Mouse (Mus musculus): ENCODE results near the gene Pafah1b1. TPM values are rescaled to one million over a fixed set of nuclear protein-coding genes. Genes with fewer than 3 reads are reported as not detected.

The Pafah1b1 gene
- total and polyA plus RNA-seq, 2 experiments, result 8.1 to 40.6 TPM

DNA sequence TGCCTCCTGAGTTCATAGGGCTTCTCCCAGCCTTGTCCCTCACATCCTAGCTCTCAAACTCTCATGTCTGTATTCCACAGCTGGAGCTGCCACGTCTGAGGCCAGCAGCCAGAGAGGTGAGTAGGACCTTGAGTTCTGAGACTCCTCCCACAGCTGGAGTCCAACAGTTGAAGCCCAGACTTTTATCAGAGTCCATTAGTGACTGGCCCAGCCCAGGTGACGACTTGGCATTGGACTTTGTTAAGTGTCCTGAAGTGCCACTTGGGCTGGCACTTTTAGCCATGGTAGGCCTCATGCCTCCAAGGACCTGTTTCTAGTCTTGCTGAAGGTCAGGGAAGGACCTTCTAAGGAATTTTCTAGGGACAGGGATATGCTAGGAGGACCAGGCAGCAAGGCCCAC lies 32.2 kb upstream of the Pafah1b1 start:
- Histone ChIP-seq H3K36me3 (ENCODE audit: control insufficient read depth, insufficient read depth, low read length) (no peaks in the 10 kb centered on the region), H3K4me1 (ENCODE audit: control insufficient read depth, insufficient read depth, low read length) (peaks cover 5% of the 10 kb centered on the region), H3K9ac (ENCODE audit: low read depth, low read length) (no peak overlapping the region), H3K4me3 (ENCODE audit: insufficient read depth, low read depth, low read length) (no peak overlapping the region), H3K79me2 (ENCODE audit: control insufficient read depth, insufficient read depth, low read length) (no peaks in the 10 kb centered on the region), H3K27me3 (ENCODE audit: control insufficient read depth, insufficient read depth, low read length) (no peaks in the 10 kb centered on the region), H3K27ac (replicated peaks; ENCODE audit: insufficient read depth, low read depth, low read length) (no peak overlapping the region)
- DNase-seq (ENCODE audit: extremely low read depth, low read depth, low spot score), result peak; percentile 88
- 19% methylated on average over 2 of the region's 2 CpGs for WGBS
- TF ChIP-seq POLR2A (IDR thresholded peaks at IDR 0.05; ENCODE audit: extremely low read depth, insufficient read depth, low read length) (no peak), CTCF (IDR thresholded peaks at IDR 0.05; ENCODE audit: low read depth, low read length) (no peak)

DNA sequence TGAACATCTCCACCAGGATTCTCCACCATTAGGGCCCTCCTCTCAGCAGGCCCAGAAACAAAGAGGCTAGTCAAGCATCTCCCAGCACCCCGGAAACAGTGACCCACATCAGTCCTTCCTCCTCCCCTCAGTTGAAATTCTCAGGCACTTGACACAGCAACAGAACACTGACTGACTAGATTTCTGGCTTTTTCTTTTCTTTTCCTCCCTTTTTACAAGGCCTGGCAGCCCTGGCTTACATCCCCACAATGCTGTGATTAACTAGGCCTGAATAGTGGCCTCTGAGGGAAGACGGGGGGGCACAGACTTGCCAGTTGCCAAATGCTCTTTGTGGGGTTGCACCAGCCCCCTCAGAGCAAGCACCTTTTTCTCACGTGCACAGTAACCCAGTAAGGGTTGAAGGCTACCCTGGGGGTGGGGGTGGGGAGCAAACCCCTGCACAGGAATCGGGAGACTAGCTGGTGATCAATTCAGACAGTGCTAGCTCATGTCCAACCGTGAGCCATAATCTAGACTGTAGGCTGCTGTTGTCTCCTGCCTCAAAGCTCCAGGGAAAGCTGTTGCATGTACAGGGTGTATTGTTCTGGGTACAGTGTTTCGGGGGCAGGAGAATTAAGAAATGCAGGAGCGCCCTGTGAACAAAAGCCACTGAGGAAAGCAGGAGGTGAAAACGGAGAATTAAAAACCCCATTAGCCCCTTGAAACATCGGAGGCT lies 27.0 kb upstream of the Pafah1b1 start:
- no peak for DNase-seq (ENCODE audit: extremely low read depth, low read depth, low spot score)
- H3K36me3 ChIP-seq (ENCODE audit: control insufficient read depth, insufficient read depth, low read length), result no peaks in the 10 kb centered on the region
- H3K27me3 ChIP-seq (ENCODE audit: control insufficient read depth, insufficient read depth, low read length), result no peaks in the 10 kb centered on the region
- no peaks in the 10 kb centered on the region for H3K79me2 ChIP-seq (ENCODE audit: control insufficient read depth, insufficient read depth, low read length)
- H3K9ac ChIP-seq (ENCODE audit: low read depth, low read length), result no peak overlapping the region
- no peak overlapping the region for H3K27ac ChIP-seq (replicated peaks; ENCODE audit: insufficient read depth, low read depth, low read length)
- TF ChIP-seq POLR2A (IDR thresholded peaks at IDR 0.05; ENCODE audit: extremely low read depth, insufficient read depth, low read length), result no peak
- TF ChIP-seq CTCF (IDR thresholded peaks at IDR 0.05; ENCODE audit: low read depth, low read length), result no peak
- no peak overlapping the region for H3K4me3 ChIP-seq (ENCODE audit: insufficient read depth, low read depth, low read length)
- H3K4me1 ChIP-seq (ENCODE audit: control insufficient read depth, insufficient read depth, low read length), result peaks cover 2% of the 10 kb centered on the region
- 92% methylated on average over 9 of the region's 9 CpGs for WGBS

DNA sequence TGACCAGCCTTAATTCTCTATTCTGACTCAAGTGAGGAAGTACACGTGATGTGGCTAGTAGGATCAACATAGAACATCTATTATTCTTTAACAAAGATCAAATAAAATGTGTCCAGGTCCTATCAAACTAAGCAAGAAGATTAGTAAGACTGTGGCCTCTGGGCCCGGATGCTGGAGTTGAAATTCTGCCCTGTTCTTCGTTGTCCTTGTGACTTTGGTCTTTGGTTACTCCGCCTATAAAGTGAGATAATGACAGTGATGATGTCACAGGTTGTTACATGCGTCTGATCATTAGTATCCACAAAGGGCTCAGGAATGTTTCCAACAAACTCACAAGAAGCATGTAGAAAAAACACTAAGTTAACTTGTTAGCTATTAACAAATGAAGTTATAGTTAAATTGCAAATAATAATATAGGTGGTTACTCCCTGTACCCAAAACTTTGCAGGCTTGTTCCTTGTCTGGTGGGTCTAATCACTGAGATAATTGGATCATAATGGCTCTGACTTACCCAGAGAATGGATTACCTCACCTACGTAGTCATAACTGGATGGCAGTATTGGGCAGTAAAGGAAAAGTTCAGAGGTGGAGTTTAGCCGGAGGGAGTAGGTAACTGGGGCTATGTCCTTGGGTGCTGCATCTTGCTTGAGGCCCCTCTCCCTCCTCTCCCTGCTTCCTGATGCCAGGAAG lies 26.3 kb upstream of the Pafah1b1 start:
- Histone ChIP-seq H3K4me3 (ENCODE audit: insufficient read depth, low read depth, low read length) (no peak overlapping the region), H3K27ac (replicated peaks; ENCODE audit: insufficient read depth, low read depth, low read length) (no peak overlapping the region), H3K36me3 (ENCODE audit: control insufficient read depth, insufficient read depth, low read length) (no peaks in the 10 kb centered on the region), H3K9ac (ENCODE audit: low read depth, low read length) (no peak overlapping the region), H3K4me1 (ENCODE audit: control insufficient read depth, insufficient read depth, low read length) (no peaks in the 10 kb centered on the region), H3K27me3 (ENCODE audit: control insufficient read depth, insufficient read depth, low read length) (no peaks in the 10 kb centered on the region), H3K79me2 (ENCODE audit: control insufficient read depth, insufficient read depth, low read length) (no peaks in the 10 kb centered on the region)
- WGBS, result 51% methylated on average over 7 of the region's 7 CpGs
- peak; percentile 62 for DNase-seq (ENCODE audit: extremely low read depth, low read depth, low spot score)
- TF ChIP-seq POLR2A (IDR thresholded peaks at IDR 0.05; ENCODE audit: extremely low read depth, insufficient read depth, low read length) (no peak), CTCF (IDR thresholded peaks at IDR 0.05; ENCODE audit: low read depth, low read length) (no peak)

DNA sequence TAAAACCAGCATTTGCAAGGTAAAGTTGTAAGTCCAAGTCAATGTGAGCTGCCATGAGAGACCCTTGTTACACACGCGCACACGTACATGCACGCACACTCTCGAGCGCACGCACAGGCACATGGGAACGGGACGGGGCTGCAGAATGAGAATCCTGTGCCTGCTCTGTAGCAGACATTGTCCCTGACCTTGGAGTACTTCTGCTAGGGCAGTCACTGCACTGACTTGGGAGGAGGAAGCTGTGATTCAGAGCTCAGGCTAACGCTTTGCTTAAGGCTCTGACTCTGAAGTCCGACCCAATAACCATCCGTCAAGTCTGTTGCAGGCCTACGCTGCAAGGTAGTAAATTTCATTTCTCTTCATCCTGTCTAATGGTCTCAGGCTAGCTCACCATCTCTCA lies 24.8 kb upstream of the Pafah1b1 start:
- TF ChIP-seq CTCF (IDR thresholded peaks at IDR 0.05; ENCODE audit: low read depth, low read length) (no peak), POLR2A (IDR thresholded peaks at IDR 0.05; ENCODE audit: extremely low read depth, insufficient read depth, low read length) (no peak)
- WGBS, result 93% methylated on average over 13 of the region's 13 CpGs
- Histone ChIP-seq H3K9ac (ENCODE audit: low read depth, low read length) (no peak overlapping the region), H3K4me3 (ENCODE audit: insufficient read depth, low read depth, low read length) (no peak overlapping the region), H3K79me2 (ENCODE audit: control insufficient read depth, insufficient read depth, low read length) (no peaks in the 10 kb centered on the region), H3K36me3 (ENCODE audit: control insufficient read depth, insufficient read depth, low read length) (no peaks in the 10 kb centered on the region), H3K27ac (replicated peaks; ENCODE audit: insufficient read depth, low read depth, low read length) (no peak overlapping the region), H3K4me1 (ENCODE audit: control insufficient read depth, insufficient read depth, low read length) (no peaks in the 10 kb centered on the region), H3K27me3 (ENCODE audit: control insufficient read depth, insufficient read depth, low read length) (no peaks in the 10 kb centered on the region)
- no peak for DNase-seq (ENCODE audit: extremely low read depth, low read depth, low spot score)

DNA sequence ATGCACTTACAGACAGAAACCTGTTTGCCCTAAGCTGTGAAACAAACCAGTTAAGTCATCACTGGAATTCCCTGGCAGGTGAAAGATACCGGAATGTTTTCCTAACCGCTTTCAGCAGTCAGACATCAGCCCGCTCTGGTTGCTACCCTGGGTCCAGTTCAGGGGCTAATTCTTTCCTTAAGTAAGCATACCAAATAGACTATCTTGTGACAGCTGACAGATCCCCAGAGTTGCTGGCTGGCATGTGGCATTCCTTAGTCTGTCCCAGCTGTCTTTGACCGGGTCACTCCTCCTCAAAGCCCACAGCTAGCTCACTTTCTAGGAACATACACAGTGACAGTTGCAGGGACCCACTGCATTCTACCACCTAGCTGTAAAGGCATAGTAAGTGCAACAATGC lies 23.6 kb upstream of the Pafah1b1 start:
- Histone ChIP-seq H3K4me3 (ENCODE audit: insufficient read depth, low read depth, low read length) (no peak overlapping the region), H3K27ac (replicated peaks; ENCODE audit: insufficient read depth, low read depth, low read length) (no peak overlapping the region), H3K79me2 (ENCODE audit: control insufficient read depth, insufficient read depth, low read length) (no peaks in the 10 kb centered on the region), H3K9ac (ENCODE audit: low read depth, low read length) (no peak overlapping the region), H3K27me3 (ENCODE audit: control insufficient read depth, insufficient read depth, low read length) (no peaks in the 10 kb centered on the region), H3K36me3 (ENCODE audit: control insufficient read depth, insufficient read depth, low read length) (no peaks in the 10 kb centered on the region), H3K4me1 (ENCODE audit: control insufficient read depth, insufficient read depth, low read length) (no peaks in the 10 kb centered on the region)
- 81% methylated on average over 4 of the region's 4 CpGs for WGBS
- TF ChIP-seq CTCF (IDR thresholded peaks at IDR 0.05; ENCODE audit: low read depth, low read length) (no peak), POLR2A (IDR thresholded peaks at IDR 0.05; ENCODE audit: extremely low read depth, insufficient read depth, low read length) (no peak)
- DNase-seq (ENCODE audit: extremely low read depth, low read depth, low spot score), result no peak

DNA sequence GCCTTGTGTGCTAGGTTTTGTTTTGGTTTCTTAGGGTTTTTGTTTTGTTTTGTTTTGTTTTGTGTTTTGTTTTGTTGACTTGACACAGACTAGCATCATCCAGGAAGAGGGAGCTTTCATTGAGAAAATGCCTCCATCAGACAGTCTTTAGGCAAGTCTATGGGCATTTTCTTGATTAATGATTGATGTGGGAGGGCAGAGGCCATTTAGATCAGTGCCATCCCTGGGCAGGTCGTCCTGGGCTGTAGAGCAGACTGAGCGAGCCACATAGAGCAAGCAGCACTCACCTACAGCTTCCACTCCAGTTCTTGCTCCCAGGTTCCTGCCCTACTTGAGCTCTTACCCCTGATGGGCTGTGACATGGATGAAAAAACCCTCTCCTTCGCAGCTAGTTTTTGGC lies 13.4 kb upstream of the Pafah1b1 start:
- H3K9ac ChIP-seq (ENCODE audit: low read depth, low read length), result no peak overlapping the region
- TF ChIP-seq POLR2A (IDR thresholded peaks at IDR 0.05; ENCODE audit: extremely low read depth, insufficient read depth, low read length), result no peak
- TF ChIP-seq CTCF (IDR thresholded peaks at IDR 0.05; ENCODE audit: low read depth, low read length), result no peak
- DNase-seq (ENCODE audit: extremely low read depth, low read depth, low spot score), result peak; percentile 66
- H3K27me3 ChIP-seq (ENCODE audit: control insufficient read depth, insufficient read depth, low read length), result no peaks in the 10 kb centered on the region
- no peak overlapping the region for H3K27ac ChIP-seq (replicated peaks; ENCODE audit: insufficient read depth, low read depth, low read length)
- WGBS, result 39% methylated on average over 3 of the region's 3 CpGs
- no peaks in the 10 kb centered on the region for H3K4me1 ChIP-seq (ENCODE audit: control insufficient read depth, insufficient read depth, low read length)
- no peak overlapping the region for H3K4me3 ChIP-seq (ENCODE audit: insufficient read depth, low read depth, low read length)
- no peaks in the 10 kb centered on the region for H3K36me3 ChIP-seq (ENCODE audit: control insufficient read depth, insufficient read depth, low read length)
- H3K79me2 ChIP-seq (ENCODE audit: control insufficient read depth, insufficient read depth, low read length), result no peaks in the 10 kb centered on the region
